Mouse (Mus musculus) forebrain, embryonic 15.5 days (tissue): ENCODE measurements at regions not wholly inside any gene's neighbourhood (a gene's known extent, or its start where the extent isn't known, plus 50 kb on each side); places are given as distances from the start of the nearest gene placed in this dataset.

Experiments used
- ATAC-seq: fragments of 200-750 bp; cut with Nextera tagmentation; replicated peaks from 2 replicates; pipeline ENCODE4 v1.8.0; 2017; ENCODE audit warnings: mild to moderate bottlenecking, moderate TSS enrichment, moderate library complexity
- H3K27ac ChIP-seq: fragments of 300-500 bp; sonication (generic); replicated peaks from 2 replicates; pipeline ENCODE4 v1.5.1; 2015; ENCODE audit warnings: mild to moderate bottlenecking, inconsistent platforms
- H3K27me3 ChIP-seq: fragments of 300-500 bp; sonication (generic); 2 replicates; pipeline ENCODE4 v1.6.1; 2015; ENCODE audit warnings: inconsistent platforms
- H3K36me3 ChIP-seq: fragments of 300-500 bp; sonication (generic); 2 replicates; pipeline ENCODE4 v1.6.1; 2015; ENCODE audit warnings: mild to moderate bottlenecking, inconsistent platforms
- H3K4me1 ChIP-seq: fragments of 300-500 bp; sonication (generic); 2 replicates; pipeline ENCODE4 v1.6.1; 2015; ENCODE audit warnings: inconsistent platforms
- H3K4me2 ChIP-seq: fragments of 300-500 bp; sonication (generic); replicated peaks from 2 replicates; pipeline ENCODE4 v1.6.1; 2015; ENCODE audit warnings: mild to moderate bottlenecking, inconsistent platforms
- H3K4me3 ChIP-seq: fragments of 300-500 bp; sonication (generic); 2 replicates; pipeline ENCODE4 v1.5.1; 2015; ENCODE audit warnings: mild to moderate bottlenecking, inconsistent platforms
- H3K9ac ChIP-seq: fragments of 300-500 bp; sonication (generic); replicated peaks from 2 replicates; pipeline ENCODE4 v1.6.1; 2015; ENCODE audit warnings: mild to moderate bottlenecking, inconsistent platforms
- H3K9me3 ChIP-seq: fragments of 300-500 bp; sonication (generic); 2 replicates; pipeline ENCODE4 v1.6.1; 2016; ENCODE audit warnings: inconsistent platforms
- WGBS: fragments of 180-500 bp; shearing (Covaris S2); methylation state at CpG from one replicate; pipeline ENCODE4 v1.1.7; 2015; ENCODE audit warnings: mixed read lengths; 5-methylcytosine and 5-hydroxymethylcytosine counted together

DNA sequence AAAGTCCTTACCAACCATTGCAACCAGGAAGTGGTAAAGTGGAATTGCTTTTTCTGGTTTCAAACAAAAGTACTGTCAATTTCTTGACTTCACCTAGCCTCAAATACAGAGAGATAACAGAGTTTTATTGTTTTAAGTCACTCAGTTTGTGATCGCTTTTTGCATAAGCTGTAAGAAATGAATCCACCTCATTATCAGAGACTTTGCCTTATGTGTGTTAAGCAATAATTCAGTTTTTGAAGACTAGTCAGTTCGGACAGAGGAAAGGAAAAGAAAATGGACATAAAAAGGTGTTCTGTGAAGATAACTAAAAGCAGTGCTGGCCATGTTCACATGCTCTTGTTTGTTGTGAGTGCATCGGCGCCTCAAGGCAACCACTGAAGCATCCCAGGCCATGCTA lies 706.2 kb upstream of the Cited2 start:
- no peak overlapping the region for H3K4me2 ChIP-seq
- H3K9me3 ChIP-seq, result no peaks in the 10 kb centered on the region
- H3K4me3 ChIP-seq, result no peak overlapping the region
- ATAC-seq, result no peak
- WGBS, result 87% methylated on average over 4 of the region's 4 CpGs
- H3K27me3 ChIP-seq, result no peaks in the 10 kb centered on the region
- no peak overlapping the region for H3K27ac ChIP-seq
- no peak overlapping the region for H3K9ac ChIP-seq
- no peaks in the 10 kb centered on the region for H3K36me3 ChIP-seq
- H3K4me1 ChIP-seq, result no peaks in the 10 kb centered on the region

DNA sequence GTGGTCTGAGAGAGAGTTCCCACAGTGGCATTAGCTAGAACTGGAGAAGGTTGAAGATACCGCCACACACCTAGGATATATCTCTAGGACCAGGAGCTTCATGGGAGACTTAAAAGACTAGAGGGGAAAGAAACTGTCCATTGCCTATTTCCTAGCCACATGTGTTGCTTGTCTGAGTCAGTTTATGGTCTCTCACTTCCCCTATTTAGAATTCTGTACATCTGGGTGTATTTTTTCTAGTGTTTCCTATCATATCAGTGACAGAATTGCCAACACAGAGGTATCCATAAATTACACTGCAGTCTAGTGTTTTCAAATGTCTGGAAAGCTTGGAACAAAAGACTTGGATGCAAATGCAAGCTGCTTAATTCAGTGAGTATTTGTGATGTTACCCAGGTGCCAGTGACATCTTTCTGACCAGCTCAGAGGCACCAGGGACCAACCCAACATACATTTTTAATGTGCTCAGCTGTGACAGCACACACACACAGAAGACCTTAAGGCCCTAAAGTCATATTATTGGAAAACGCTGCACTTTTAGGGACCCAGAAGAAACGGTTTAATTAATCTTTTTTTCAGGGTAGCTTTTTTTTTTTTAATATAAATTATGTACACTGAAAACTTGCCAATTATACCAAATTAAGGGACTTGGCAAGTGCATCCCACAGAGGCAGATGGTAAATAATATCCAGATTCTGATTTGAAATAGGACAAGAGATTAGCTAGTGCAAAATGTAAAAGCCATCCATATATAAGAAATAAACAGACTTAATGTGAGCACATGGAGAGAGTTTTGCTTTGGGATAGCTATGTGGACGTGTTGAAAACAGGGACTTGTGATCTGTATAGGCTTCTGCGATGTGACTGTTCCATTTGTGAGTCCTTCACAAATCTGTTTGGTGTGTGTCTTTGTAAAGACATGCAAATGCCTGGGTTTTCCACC lies 700.5 kb upstream of the Cited2 start:
- no peaks in the 10 kb centered on the region for H3K9me3 ChIP-seq
- no peaks in the 10 kb centered on the region for H3K27me3 ChIP-seq
- H3K9ac ChIP-seq, result no peak overlapping the region
- peak; percentile 53 for ATAC-seq
- 57% methylated on average over 5 of the region's 5 CpGs for WGBS
- H3K4me1 ChIP-seq, result peaks cover 20% of the 10 kb centered on the region
- H3K27ac ChIP-seq, result peak overlapping the region; percentile 60
- no peaks in the 10 kb centered on the region for H3K36me3 ChIP-seq
- H3K4me3 ChIP-seq, result no peak overlapping the region
- no peak overlapping the region for H3K4me2 ChIP-seq

DNA sequence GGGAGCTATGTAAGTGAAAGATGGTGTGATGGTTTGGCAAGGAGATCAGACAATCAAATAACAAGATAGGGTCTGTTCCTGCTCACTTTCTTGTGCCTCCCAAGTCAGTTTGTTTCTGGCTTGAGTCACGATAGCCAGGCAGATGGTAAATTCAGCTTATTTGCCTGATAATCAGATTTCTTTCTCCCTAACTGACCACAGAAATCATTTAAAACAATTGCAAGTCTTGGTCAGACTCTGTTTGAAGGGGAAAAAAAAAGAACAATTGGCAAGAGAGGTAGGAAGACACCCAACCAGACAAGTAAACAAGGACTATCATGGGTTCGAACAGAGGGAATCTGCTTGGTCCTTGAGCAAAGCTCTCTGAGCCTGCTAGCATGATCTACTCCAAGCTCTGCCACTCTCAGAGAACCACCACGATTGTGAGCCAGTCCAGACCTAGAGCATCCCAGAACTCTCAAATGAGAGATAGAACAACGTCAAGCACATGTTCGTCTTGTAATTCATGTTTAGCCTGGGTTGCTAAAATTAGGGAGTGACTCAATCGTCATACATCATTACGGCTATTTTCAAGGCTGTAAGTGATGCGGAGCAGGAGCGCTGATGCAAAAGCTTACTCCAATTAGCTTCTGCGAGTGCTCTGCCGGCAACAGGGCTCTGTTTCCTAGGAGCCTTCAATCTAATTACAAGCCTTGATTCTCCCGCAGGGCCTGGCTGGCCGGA lies 699.3 kb upstream of the Cited2 start:
- 24% methylated on average over 13 of the region's 13 CpGs for WGBS
- Histone ChIP-seq H3K36me3 (no peaks in the 10 kb centered on the region), H3K27ac (peak overlapping the region; percentile 60; the same call in 1 of the 2 replicates), H3K4me2 (no peak overlapping the region), H3K9me3 (no peaks in the 10 kb centered on the region), H3K4me1 (peaks cover 20% of the 10 kb centered on the region), H3K27me3 (no peaks in the 10 kb centered on the region), H3K9ac (no peak overlapping the region), H3K4me3 (no peak overlapping the region)
- peak; percentile 81 for ATAC-seq

GRCm38 (mm10) chr10:17024294-17024665 lies 698.7 kb upstream of the Cited2 start:
- H3K4me3 ChIP-seq, result no peak overlapping the region
- H3K36me3 ChIP-seq, result no peaks in the 10 kb centered on the region
- H3K4me2 ChIP-seq, result no peak overlapping the region
- peak; percentile 33 for ATAC-seq
- WGBS, result 25% methylated on average over 1 of the region's 1 CpGs
- peaks cover 20% of the 10 kb centered on the region for H3K4me1 ChIP-seq
- no peak overlapping the region for H3K9ac ChIP-seq
- H3K9me3 ChIP-seq, result no peaks in the 10 kb centered on the region
- H3K27me3 ChIP-seq, result no peaks in the 10 kb centered on the region
- no peak overlapping the region for H3K27ac ChIP-seq

GRCm38 (mm10) chr10:17034892-17035775 lies 687.9 kb upstream of the Cited2 start:
- Histone ChIP-seq H3K4me3 (no peak overlapping the region), H3K27ac (no peak overlapping the region), H3K9ac (no peak overlapping the region), H3K4me2 (no peak overlapping the region), H3K4me1 (no peaks in the 10 kb centered on the region), H3K9me3 (no peaks in the 10 kb centered on the region), H3K27me3 (no peaks in the 10 kb centered on the region), H3K36me3 (no peaks in the 10 kb centered on the region)
- 93% methylated on average over 2 of the region's 2 CpGs for WGBS
- no peak for ATAC-seq

DNA sequence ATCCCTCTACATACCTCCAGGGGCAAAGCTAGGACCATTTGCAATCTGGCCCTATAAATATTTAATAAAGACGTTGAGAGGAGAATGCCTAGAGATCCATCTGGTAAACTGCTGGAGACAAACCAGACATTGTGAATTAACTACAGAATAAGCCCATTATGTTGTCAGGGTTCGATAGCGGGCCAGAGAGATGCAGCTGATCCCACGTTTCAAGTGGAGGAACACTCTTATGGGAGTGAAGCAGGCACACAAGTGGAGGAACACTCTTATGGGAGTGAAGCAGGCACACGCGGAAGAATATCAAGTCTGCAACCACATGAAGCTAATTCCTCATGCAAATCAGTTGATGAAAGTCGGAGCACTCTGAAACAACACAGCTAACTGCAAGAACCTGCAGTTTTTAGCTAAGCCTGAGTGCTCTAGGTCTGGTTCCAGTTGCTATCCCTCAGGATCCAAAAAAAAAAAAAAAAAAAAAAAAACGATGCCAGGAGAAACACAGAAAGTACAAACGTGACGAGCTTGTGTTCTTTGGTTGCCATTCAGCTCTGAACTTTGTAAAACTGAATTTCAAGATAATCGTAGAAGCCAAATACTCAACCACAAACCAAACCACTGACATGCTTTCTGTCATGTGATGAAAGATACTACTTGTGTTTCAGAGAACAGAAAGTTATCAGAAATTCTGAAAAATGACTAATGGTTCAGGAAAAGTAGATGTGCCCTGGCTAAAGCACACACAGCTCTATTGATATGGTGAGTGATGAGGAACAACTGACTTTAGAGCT lies 684.6 kb upstream of the Cited2 start:
- no peak overlapping the region for H3K4me3 ChIP-seq
- no peak overlapping the region for H3K4me2 ChIP-seq
- H3K27me3 ChIP-seq, result no peaks in the 10 kb centered on the region
- ATAC-seq, result no peak
- WGBS, result 75% methylated on average over 11 of the region's 11 CpGs
- H3K4me1 ChIP-seq, result no peaks in the 10 kb centered on the region
- H3K9ac ChIP-seq, result no peak overlapping the region
- H3K36me3 ChIP-seq, result no peaks in the 10 kb centered on the region
- H3K9me3 ChIP-seq, result no peaks in the 10 kb centered on the region
- no peak overlapping the region for H3K27ac ChIP-seq

DNA sequence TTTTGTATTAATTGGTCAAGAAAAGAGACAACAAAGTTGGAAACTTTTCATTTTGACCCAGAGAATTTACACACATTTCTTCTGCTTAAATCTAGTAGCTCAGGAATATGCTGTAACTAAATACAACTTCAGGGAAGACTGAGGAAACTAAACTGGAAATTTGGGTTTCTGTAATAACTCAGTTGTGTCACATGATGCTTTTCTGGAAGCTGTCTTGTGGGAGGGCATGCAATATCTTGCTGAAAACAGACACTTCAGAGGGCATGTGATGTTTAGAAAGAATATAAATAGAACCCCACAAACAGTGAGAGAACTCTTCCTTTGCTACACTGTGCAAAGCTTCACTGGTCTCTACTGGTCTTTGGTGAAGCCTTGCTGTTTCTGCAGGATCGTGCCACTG lies 680.9 kb upstream of the Cited2 start:
- no peak for ATAC-seq
- no peak overlapping the region for H3K4me2 ChIP-seq
- no peak overlapping the region for H3K27ac ChIP-seq
- no peak overlapping the region for H3K4me3 ChIP-seq
- H3K9ac ChIP-seq, result no peak overlapping the region
- WGBS, result 88% methylated on average over 1 of the region's 1 CpGs
- no peaks in the 10 kb centered on the region for H3K9me3 ChIP-seq
- no peaks in the 10 kb centered on the region for H3K27me3 ChIP-seq
- no peaks in the 10 kb centered on the region for H3K4me1 ChIP-seq
- H3K36me3 ChIP-seq, result no peaks in the 10 kb centered on the region

DNA sequence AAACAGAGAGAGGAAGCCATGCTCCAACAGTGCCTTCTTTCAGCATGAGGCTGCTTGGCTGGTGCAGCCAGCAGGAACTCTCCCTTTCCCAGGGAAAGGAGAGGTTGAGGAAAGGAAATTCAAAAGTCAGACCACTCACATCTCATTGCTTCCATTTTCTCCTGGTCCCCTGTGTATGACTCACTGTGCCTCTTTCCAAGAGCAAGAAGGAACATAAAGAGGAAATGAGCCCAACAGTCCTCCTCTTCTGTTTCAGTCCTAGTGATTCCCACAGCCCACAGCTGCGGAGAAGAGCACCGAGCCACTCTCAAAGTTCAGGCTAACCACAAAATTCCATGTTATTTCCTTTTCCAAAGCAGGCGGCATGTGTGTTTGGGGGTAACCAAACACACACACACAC lies 680.0 kb upstream of the Cited2 start:
- 88% methylated on average over 3 of the region's 3 CpGs for WGBS
- Histone ChIP-seq H3K9ac (no peak overlapping the region), H3K4me2 (no peak overlapping the region), H3K27ac (no peak overlapping the region), H3K36me3 (no peaks in the 10 kb centered on the region), H3K27me3 (no peaks in the 10 kb centered on the region), H3K9me3 (no peaks in the 10 kb centered on the region), H3K4me1 (no peaks in the 10 kb centered on the region), H3K4me3 (no peak overlapping the region)
- ATAC-seq, result no peak

DNA sequence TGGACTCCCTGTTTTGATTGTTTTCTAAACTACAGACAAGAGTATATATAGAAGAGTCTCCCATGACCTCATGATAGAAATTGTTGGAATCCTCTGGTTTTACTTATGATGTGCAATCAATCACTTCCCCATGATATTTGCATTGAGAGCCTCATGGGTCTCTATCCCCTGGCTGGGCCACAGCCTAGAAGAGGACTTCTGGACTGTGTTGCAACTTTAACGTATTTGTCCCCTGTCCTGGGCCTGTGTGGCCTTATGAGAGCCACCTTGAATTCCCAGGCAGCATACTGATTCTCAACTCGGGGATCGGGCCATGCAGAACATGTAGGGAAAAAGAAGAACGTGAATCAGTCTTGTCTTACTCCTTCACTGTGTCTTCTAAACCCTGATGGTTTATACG lies 676.3 kb upstream of the Cited2 start:
- ATAC-seq, result no peak
- H3K4me2 ChIP-seq, result no peak overlapping the region
- no peak overlapping the region for H3K4me3 ChIP-seq
- H3K36me3 ChIP-seq, result no peaks in the 10 kb centered on the region
- H3K9me3 ChIP-seq, result no peaks in the 10 kb centered on the region
- H3K27me3 ChIP-seq, result no peaks in the 10 kb centered on the region
- H3K27ac ChIP-seq, result no peak overlapping the region
- H3K4me1 ChIP-seq, result no peaks in the 10 kb centered on the region
- 89% methylated on average over 5 of the region's 5 CpGs for WGBS
- H3K9ac ChIP-seq, result no peak overlapping the region

DNA sequence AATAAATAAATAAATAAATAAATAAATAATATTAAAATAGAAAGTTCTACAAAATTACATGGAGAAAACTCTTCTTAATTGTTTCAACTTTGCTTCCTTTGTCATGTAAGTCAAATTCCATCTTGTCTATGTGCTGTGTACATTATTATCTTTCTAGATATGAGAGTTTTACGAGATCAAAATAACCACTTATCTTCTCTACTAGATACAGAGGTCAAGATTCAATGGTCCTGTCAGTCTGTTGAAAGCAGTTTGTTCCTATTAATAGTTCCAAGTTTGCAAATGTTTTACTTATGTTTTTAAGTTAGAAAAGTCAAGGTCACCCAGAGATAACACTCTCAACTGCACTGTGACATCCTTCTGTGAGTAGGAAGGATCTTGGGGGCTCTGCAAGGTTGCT lies 650.1 kb upstream of the Cited2 start:
- Histone ChIP-seq H3K9ac (no peak overlapping the region), H3K27me3 (no peaks in the 10 kb centered on the region), H3K36me3 (no peaks in the 10 kb centered on the region), H3K4me1 (peaks cover 14% of the 10 kb centered on the region), H3K4me2 (no peak overlapping the region), H3K4me3 (no peak overlapping the region), H3K27ac (no peak overlapping the region), H3K9me3 (no peaks in the 10 kb centered on the region)
- no peak for ATAC-seq
- WGBS, result 94% methylated on average over 1 of the region's 1 CpGs

- Histone ChIP-seq H3K9me3 (no peaks in the 10 kb centered on the region), H3K9ac (no peak overlapping the region), H3K4me1 (peaks cover 14% of the 10 kb centered on the region), H3K27me3 (no peaks in the 10 kb centered on the region), H3K4me3 (no peak overlapping the region), H3K27ac (no peak overlapping the region), H3K4me2 (no peak overlapping the region), H3K36me3 (no peaks in the 10 kb centered on the region)
- ATAC-seq, result peak; percentile 57
- 7% methylated on average over 1 of the region's 1 CpGs for WGBS
Observed at GRCm38 (mm10) chr10:17074013-17074401, 649.0 kb upstream of the Cited2 start.
